Mouse (Mus musculus): ENCODE measurements around the gene Pir.

Pir gene

DNA sequence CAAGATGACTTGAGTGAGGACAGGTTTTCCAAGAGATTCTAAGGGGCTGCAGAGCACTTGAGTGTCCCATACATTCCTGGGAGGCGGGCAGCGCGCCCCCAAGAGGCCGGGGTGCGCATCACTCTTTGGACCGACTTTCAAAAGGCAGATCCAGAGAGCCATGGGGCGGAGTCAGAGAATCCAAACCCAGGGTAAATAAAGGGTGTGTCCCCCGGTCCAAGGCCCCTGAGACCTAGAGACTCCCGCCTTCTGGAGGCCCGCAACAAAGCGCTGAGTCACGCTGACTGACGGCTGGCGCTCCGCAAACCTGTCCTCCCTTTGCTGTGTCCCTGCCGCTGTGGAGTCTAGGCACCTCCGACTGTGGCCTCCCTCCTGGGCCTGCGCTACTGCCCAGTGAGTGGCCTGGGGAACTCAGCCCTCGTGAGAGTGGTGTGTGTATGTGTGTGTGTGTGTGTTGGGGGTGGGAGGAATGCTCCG lies at the start of gene Pir:
Gene Pir, plus strand, starts transcription at position 87 of the 477 bp plus-strand sequence.
- peak; percentile 10 to 25 for DNase-seq (ENCODE audit: low spot score in 2 of 2)

GRCm38 (mm10) chrX:164221989-164222388 lies 47.2 kb upstream of the Pir start:
- DNase-seq (ENCODE audit: low spot score in 2 of 2) = no peak

GRCm38 (mm10) chrX:164233380-164233779 lies 35.8 kb upstream of the Pir start:
- no peak for DNase-seq (ENCODE audit: low spot score in 2 of 2)

GRCm38 (mm10) chrX:164245714-164246113 lies 23.5 kb upstream of the Pir start:
- DNase-seq (ENCODE audit: low spot score in 2 of 2) = no peak

DNA sequence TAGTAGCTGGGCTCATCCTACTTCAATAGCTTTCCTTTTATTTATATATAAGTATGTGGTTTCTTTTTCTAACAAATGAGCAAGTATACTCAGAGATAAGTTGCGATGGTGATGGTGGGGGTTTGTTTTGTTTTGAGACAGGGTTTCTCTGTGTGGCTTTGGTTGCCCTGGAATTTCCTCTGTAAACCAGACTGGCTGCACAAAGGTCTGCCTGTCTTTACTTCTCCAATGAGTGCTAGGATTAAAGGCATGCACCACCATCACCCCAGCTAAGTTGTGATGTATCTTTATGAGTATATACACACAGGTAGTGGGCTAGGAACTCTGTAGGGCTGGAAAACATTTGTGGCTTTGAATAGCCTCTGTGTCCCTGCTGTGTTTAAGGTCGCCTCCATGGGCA lies 22.4 kb upstream of the Pir start:
- DNase-seq (ENCODE audit: low spot score in 2 of 2) = no peak

- DNase-seq (ENCODE audit: low spot score in 2 of 2) = no peak
Observed at GRCm38 (mm10) chrX:164256527-164256926, 12.6 kb upstream of the Pir start.

GRCm38 (mm10) chrX:164258057-164258456 lies 11.1 kb upstream of the Pir start, which contains the start of gene Bmx:
Bmx (minus strand) TSS chrX:164258193.
- DNase-seq (ENCODE audit: low spot score in 2 of 2) = no peak

GRCm38 (mm10) chrX:164258662-164259061 lies 10.5 kb upstream of the Pir start:
- DNase-seq (ENCODE audit: low spot score in 2 of 2) = no peak

- DNase-seq (ENCODE audit: low spot score in 2 of 2) = no peak
Observed at GRCm38 (mm10) chrX:164262286-164262685, 6.9 kb upstream of the Pir start.

DNA sequence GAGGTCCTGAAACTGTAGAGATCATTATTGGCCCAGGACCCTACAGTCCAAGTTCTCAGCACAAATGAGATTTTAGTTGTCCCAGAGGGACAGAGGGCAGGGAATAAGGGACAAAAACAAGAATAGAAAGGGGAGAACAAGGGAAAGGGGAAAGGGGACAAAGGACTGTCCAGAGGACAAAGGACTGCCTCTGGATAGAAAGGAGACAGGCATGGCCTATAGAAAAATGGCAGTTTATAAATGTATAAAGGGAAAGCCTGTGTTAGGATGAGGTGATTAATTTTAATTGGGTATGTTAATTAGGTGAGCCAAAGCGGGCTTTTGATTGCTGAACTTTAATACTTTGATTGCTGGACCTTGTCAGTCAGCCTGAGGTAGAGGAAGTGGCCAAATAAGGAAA lies 4.3 kb upstream of the Pir start:
- DNase-seq (ENCODE audit: low spot score in 2 of 2) = no peak

DNA sequence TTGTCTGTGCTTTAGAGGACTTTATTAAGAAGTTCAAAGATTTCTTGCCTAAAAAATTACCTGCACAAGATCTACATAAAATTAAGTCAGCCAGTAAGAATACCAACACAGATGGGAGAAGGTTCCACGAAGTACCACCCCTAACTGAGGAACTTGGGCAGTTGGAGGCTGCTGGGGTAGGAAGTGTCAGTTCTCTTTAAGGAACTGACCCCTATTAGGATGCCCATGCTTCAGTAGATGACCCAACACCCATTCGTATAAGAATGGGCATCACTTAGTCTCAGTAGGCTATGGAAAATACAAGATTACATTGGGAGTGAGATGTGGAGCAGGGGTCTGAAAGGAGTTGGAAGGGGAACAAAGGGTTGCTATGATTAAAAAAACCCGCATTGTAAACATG lies 1.4 kb downstream of the Pir start:
- no peak for DNase-seq (ENCODE audit: low spot score in 2 of 2)

GRCm38 (mm10) chrX:164275536-164275935 lies 6.4 kb downstream of the Pir start:
- DNase-seq (ENCODE audit: low spot score in 2 of 2) = no peak

- DNase-seq (ENCODE audit: low spot score in 2 of 2) = no peak
Observed at GRCm38 (mm10) chrX:164280918-164281647, 11.9 kb downstream of the Pir start.

- DNase-seq (ENCODE audit: low spot score in 2 of 2) = no peak
Observed at GRCm38 (mm10) chrX:164283808-164284207, 14.6 kb downstream of the Pir start.

DNA sequence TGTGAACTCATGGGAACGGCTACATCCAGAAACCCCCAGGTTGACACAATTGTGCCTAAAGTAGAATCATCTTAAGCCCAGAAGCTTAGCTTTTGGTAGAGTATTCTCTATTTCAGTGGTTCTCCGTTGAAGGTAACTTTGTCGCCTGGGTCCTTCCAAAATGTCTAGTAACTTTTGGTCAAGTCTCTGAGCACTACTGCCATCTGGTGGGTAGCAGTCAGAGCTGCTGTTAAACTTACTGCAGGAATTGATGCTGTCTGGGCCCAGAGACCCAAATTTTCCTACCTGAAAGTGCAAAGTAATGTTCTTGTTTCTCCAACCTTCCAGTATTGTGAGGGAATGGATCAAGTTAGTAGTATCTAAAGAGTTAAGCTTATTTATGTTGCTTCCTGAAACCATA lies 17.9 kb downstream of the Pir start:
- DNase-seq (ENCODE audit: low spot score in 2 of 2) = no peak

DNA sequence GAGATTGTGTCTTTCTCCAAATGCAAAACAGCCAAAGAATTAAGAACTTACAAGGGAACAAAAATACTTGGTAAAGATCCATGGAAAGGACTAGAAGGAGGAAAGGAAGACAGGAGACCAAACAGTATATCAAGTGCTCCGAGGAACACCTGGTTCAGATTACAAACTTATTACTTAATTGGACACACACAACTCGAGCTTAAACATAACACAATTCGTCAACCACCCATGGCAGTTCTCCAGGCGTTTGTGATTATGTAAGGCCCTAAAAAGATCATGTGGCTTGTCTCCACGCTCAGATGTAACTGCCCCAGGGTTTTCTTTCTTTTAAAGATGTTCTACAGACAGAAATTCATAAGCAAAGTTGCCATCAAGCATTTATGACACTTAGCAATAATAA lies 22.0 kb downstream of the Pir start:
- no peak for DNase-seq (ENCODE audit: low spot score in 2 of 2)

GRCm38 (mm10) chrX:164306250-164306649 lies 37.1 kb downstream of the Pir start:
- no peak for DNase-seq (ENCODE audit: low spot score in 2 of 2)

- no peak for DNase-seq (ENCODE audit: low spot score in 2 of 2)
Observed at GRCm38 (mm10) chrX:164313876-164314275, 44.7 kb downstream of the Pir start.

DNA sequence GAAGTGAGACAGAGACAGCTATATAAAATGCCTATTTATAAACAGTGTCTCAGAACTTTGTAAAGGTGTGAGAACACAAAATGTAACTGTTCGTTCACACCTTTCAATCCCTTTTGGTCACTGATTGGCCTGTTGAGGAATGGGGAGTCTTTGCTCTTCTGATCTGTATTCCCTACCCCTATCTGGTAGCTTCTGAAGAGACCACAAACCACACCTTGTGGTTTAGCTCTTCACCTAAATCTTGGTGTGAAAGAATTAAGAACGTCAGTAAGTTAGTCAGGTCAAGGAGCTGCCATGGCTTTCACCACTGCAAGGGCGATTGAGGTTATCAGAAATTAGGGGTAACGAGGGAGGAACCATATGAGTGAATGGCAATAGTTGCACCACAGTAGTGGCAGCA lies 49.4 kb downstream of the Pir start:
- no peak for DNase-seq (ENCODE audit: low spot score in 2 of 2)

GRCm38 (mm10) chrX:164320031-164320430 lies 50.9 kb downstream of the Pir start:
- no peak for DNase-seq (ENCODE audit: low spot score in 2 of 2)

GRCm38 (mm10) chrX:164322492-164322891 lies 53.3 kb downstream of the Pir start:
- no peak for DNase-seq (ENCODE audit: low spot score in 2 of 2)

GRCm38 (mm10) chrX:164323391-164323913 lies 54.3 kb downstream of the Pir start:
- no peak for DNase-seq (ENCODE audit: low spot score in 2 of 2)

DNA sequence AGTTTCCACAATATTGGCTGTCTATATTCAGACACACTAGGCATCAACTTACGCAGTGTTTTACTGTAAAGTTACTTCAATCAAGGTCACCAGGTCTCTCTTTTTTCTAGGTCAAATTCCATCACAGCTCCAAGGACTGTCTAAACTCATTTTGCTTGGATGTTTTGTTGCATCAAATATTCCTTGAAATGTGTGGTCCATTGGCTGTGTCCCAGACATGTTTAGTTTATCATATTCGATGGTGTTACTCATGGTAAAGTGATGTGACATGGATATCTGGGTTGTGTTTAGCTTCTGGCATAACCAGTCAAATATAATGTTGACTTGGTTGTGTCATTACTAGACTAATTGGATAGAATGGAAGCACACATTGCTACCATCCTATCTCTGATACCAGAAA lies 61.2 kb downstream of the Pir start:
- no peak for DNase-seq (ENCODE audit: low spot score in 2 of 2)

- DNase-seq (ENCODE audit: low spot score in 2 of 2) = no peak
Observed at GRCm38 (mm10) chrX:164330766-164331165, 61.6 kb downstream of the Pir start.
